Mouse (Mus musculus) liver, embryonic 14.5 days (tissue): ENCODE results near the gene Ms4a10. TPM values are rescaled to one million over a fixed set of nuclear protein-coding genes. Genes with fewer than 3 reads are reported as not detected.

ENCODE experiments used
- ATAC-seq: fragments of 200-750 bp; cut with Nextera tagmentation; 2 replicates; pipeline ENCODE4 v1.8.0; 2017; ENCODE audit warnings: moderate number of reproducible peaks, mild to moderate bottlenecking, moderate library complexity; ENCODE audit not compliant: insufficient read depth
- DNase-seq, 3 experiments: peaks; one replicate each; pipeline ENCODE4 v3.0.0-alpha.2; 2012 to 2013; ENCODE audit warnings: low read depth in 3 of 3, low spot score in 3 of 3
- H3K27ac ChIP-seq: fragments of 300-500 bp; sonication (generic); 2 replicates; pipeline ENCODE4 v1.5.1; 2014; ENCODE audit warnings: moderate library complexity, mild to moderate bottlenecking, control low read depth, inconsistent platforms
- H3K27me3 ChIP-seq: fragments of 300-500 bp; sonication (generic); 2 replicates; pipeline ENCODE4 v1.6.1; 2014; ENCODE audit warnings: mild to moderate bottlenecking, low read length, moderate library complexity; ENCODE audit not compliant: control insufficient read depth, insufficient read depth
- H3K36me3 ChIP-seq: fragments of 300-500 bp; sonication (generic); replicated peaks from 2 replicates; pipeline ENCODE4 v1.6.1; 2014; ENCODE audit warnings: low read depth; ENCODE audit not compliant: control insufficient read depth, insufficient read depth
- H3K4me1 ChIP-seq, 2 experiments: fragments of 200-500 bp in 1 of 2; fragments of 300-500 bp in 1 of 2; sonication (generic) in 1 of 2; replicated peaks; 2 replicates each; pipeline ENCODE4 v1.6.1; 2012 to 2014; ENCODE audit warnings: antibody characterized with exemption in 1 of 2, inconsistent platforms in 1 of 2, low read length in 1 of 2; ENCODE audit not compliant: control insufficient read depth in 2 of 2, insufficient read depth in 2 of 2
- H3K4me2 ChIP-seq: fragments of 300-500 bp; sonication (generic); 2 replicates; pipeline ENCODE4 v1.6.1; 2014; ENCODE audit warnings: low read depth, mild to moderate bottlenecking, control low read depth, moderate library complexity
- H3K4me3 ChIP-seq, 2 experiments: fragments of 200-500 bp in 1 of 2; fragments of 300-500 bp in 1 of 2; sonication (generic) in 1 of 2; 2 replicates each; pipeline ENCODE4 v1.5.1; 2012 to 2014; ENCODE audit warnings: low read depth in 2 of 2, low read length in 2 of 2, mild to moderate bottlenecking in 2 of 2, control low read depth in 1 of 2, inconsistent platforms in 1 of 2, moderate library complexity in 1 of 2; ENCODE audit not compliant: insufficient read depth in 1 of 2
- H3K9ac ChIP-seq: fragments of 300-500 bp; sonication (generic); replicated peaks from 2 replicates; pipeline ENCODE4 v1.6.1; 2014; ENCODE audit warnings: mild to moderate bottlenecking, control low read depth, moderate library complexity
- H3K9me3 ChIP-seq: fragments of 300-500 bp; sonication (generic); 2 replicates; pipeline ENCODE4 v1.6.1; 2016; ENCODE audit warnings: low read length, mixed read lengths; ENCODE audit not compliant: control insufficient read depth
- CTCF ChIP-seq: IDR thresholded peaks from 2 replicates; pipeline ENCODE4 v1.5.1; 2016; ENCODE audit warnings: antibody characterized with exemption, low read depth, control low read depth
- EP300 ChIP-seq: IDR thresholded peaks from 2 replicates; pipeline ENCODE4 v1.6.1; 2016; ENCODE audit warnings: antibody characterized with exemption, low read depth
- WGBS: fragments of 180-500 bp; shearing (Covaris S2); extraction: QIAGEN DNeasy Blood & Tissue Kit; methylation state at CpG from one replicate; pipeline ENCODE4 v1.1.7; 2014; ENCODE audit not compliant: insufficient replicate concordance; 5-methylcytosine and 5-hydroxymethylcytosine counted together
- polyA plus RNA-seq, 2 experiments: library from polyadenylated mRNA; depleted of rRNA in 1 of 2; stranded (reverse) in 1 of 2; unstranded in 1 of 2; fragments of >200 nt; fragmentation: Nextera tagmentation in 1 of 2; extraction: Ambion mirVana in 1 of 2; gene quantifications; 2 replicates each; pipeline versions ENCODE4 v1.2.1 to v1.2.3; 2012 to 2014

Gene Ms4a10
- polyA plus RNA-seq, 2 experiments = 0.23 TPM; not detected in 1

DNA sequence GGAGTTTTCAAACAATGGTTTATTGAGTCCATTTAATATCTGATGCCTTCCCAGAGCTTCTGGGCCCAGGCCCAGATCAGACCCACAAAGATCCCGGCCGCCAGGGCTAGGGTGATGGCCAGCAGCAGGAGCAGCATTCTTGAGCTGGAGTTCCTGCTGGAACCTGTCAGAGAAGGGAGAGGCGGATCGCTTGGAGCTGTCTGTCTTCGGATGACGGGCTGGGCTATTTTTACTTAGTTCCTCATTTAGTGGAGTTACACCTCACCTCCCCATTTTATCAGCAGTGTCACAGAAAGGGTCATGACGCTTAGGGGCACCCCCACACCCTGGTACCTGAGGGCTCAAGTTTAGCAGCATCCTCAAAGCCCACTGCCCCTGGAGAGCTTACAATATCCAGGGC, 60.2 kb downstream of the Ms4a10 start:
- Histone ChIP-seq H3K9me3 (no peaks in the 10 kb centered on the region), H3K27me3 (no peaks in the 10 kb centered on the region), H3K36me3 (no peaks in the 10 kb centered on the region), H3K4me3 (no peak overlapping the region), H3K9ac (no peak overlapping the region), H3K27ac (no peak overlapping the region), H3K4me2 (no peak overlapping the region), H3K4me1 (0 out of 4 replicates have a peak, but pooled peaks cover 0 to 3% of the 10 kb centered on the region in 2 experiments)
- TF ChIP-seq CTCF (no peak), EP300 (no peak)
- DNase-seq (no peak), ATAC-seq (no peak)
- 12% methylated on average over 7 of the region's 7 CpGs for WGBS

Other genes starting within 250 kb of the Ms4a10 start
- 0.02 and 0.13 TPM in 2 replicates for gene Cd5, start 235.7 kb downstream of the Ms4a10 start, polyA plus RNA-seq (2012; rRNA removed)
- 0.04 TPM in 1 of 2 replicates, not detected in the other for gene Cd5, start 235.7 kb downstream of the Ms4a10 start, polyA plus RNA-seq (2014; fragmentation: Nextera tagmentation; extraction: Ambion mirVana)
- gene Cd6, start 144.6 kb downstream of the Ms4a10 start, polyA plus RNA-seq (2012; rRNA removed) = not detected in 2 replicates
- gene Cd6, start 144.6 kb downstream of the Ms4a10 start, polyA plus RNA-seq (2014; fragmentation: Nextera tagmentation; extraction: Ambion mirVana) = 0.05 TPM in 1 of 2 replicates, not detected in the other
- 3.7 and 3.8 TPM in 2 replicates for gene Slc15a3, start 134.9 kb downstream of the Ms4a10 start, polyA plus RNA-seq (2012; rRNA removed)
- gene Slc15a3, start 134.9 kb downstream of the Ms4a10 start, polyA plus RNA-seq (2014; fragmentation: Nextera tagmentation; extraction: Ambion mirVana) = 0.90 and 1.4 TPM in 2 replicates
- 2.5 and 2.8 TPM in 2 replicates for gene Tmem132a, start 104.7 kb downstream of the Ms4a10 start, polyA plus RNA-seq (2012; rRNA removed)
- 1.6 and 2.2 TPM in 2 replicates for gene Tmem132a, start 104.7 kb downstream of the Ms4a10 start, polyA plus RNA-seq (2014; fragmentation: Nextera tagmentation; extraction: Ambion mirVana)
- 10.9 and 11.1 TPM in 2 replicates for gene Tmem109, start 92.7 kb downstream of the Ms4a10 start, polyA plus RNA-seq (2012; rRNA removed)
- 16.1 and 16.5 TPM in 2 replicates for gene Tmem109, start 92.7 kb downstream of the Ms4a10 start, polyA plus RNA-seq (2014; fragmentation: Nextera tagmentation; extraction: Ambion mirVana)
- 108 and 117 TPM in 2 replicates for gene Prpf19, start 79.4 kb downstream of the Ms4a10 start, polyA plus RNA-seq (2012; rRNA removed)
- 15.7 and 19.1 TPM in 2 replicates for gene Prpf19, start 79.4 kb downstream of the Ms4a10 start, polyA plus RNA-seq (2014; fragmentation: Nextera tagmentation; extraction: Ambion mirVana)
- gene Zp1, start 54.0 kb downstream of the Ms4a10 start, polyA plus RNA-seq (2012; rRNA removed) = not detected in 2 replicates
- gene Zp1, start 54.0 kb downstream of the Ms4a10 start, polyA plus RNA-seq (2014; fragmentation: Nextera tagmentation; extraction: Ambion mirVana) = not detected in 2 replicates
- gene Ptgdr2, start 37.5 kb downstream of the Ms4a10 start, polyA plus RNA-seq (2012; rRNA removed) = 0.02 and 0.04 TPM in 2 replicates
- gene Ptgdr2, start 37.5 kb downstream of the Ms4a10 start, polyA plus RNA-seq (2014; fragmentation: Nextera tagmentation; extraction: Ambion mirVana) = 0.05 and 0.09 TPM in 2 replicates
- 3.3 and 4.9 TPM in 2 replicates for gene Ccdc86, start 25.4 kb downstream of the Ms4a10 start, polyA plus RNA-seq (2012; rRNA removed)
- gene Ccdc86, start 25.4 kb downstream of the Ms4a10 start, polyA plus RNA-seq (2014; fragmentation: Nextera tagmentation; extraction: Ambion mirVana) = 9.9 and 10.6 TPM in 2 replicates
- gene Ms4a15, start 18.6 kb upstream of the Ms4a10 start, polyA plus RNA-seq (2012; rRNA removed) = not detected in 2 replicates
- gene Ms4a15, start 18.6 kb upstream of the Ms4a10 start, polyA plus RNA-seq (2014; fragmentation: Nextera tagmentation; extraction: Ambion mirVana) = not detected in 2 replicates
- 0.02 TPM in 1 of 2 replicates, not detected in the other for gene Ms4a18, start 43.4 kb upstream of the Ms4a10 start, polyA plus RNA-seq (2012; rRNA removed)
- gene Ms4a18, start 43.4 kb upstream of the Ms4a10 start, polyA plus RNA-seq (2014; fragmentation: Nextera tagmentation; extraction: Ambion mirVana) = not detected in 2 replicates
- gene Ms4a8a, start 106.4 kb upstream of the Ms4a10 start, polyA plus RNA-seq (2012; rRNA removed) = 0.08 and 0.25 TPM in 2 replicates
- gene Ms4a8a, start 106.4 kb upstream of the Ms4a10 start, polyA plus RNA-seq (2014; fragmentation: Nextera tagmentation; extraction: Ambion mirVana) = 0.11 TPM in 1 of 2 replicates, not detected in the other
- gene 1700017D01Rik, start 156.2 kb upstream of the Ms4a10 start, polyA plus RNA-seq (2012; rRNA removed) = not detected in 2 replicates
- gene 1700017D01Rik, start 156.2 kb upstream of the Ms4a10 start, polyA plus RNA-seq (2014; fragmentation: Nextera tagmentation; extraction: Ambion mirVana) = not detected in 2 replicates
- gene 1700025F22Rik, start 190.7 kb upstream of the Ms4a10 start, polyA plus RNA-seq (2012; rRNA removed) = not detected in 2 replicates
- gene 1700025F22Rik, start 190.7 kb upstream of the Ms4a10 start, polyA plus RNA-seq (2014; fragmentation: Nextera tagmentation; extraction: Ambion mirVana) = not detected in 2 replicates
- not detected in 2 replicates for gene Ms4a13, start 222.1 kb upstream of the Ms4a10 start, polyA plus RNA-seq (2012; rRNA removed)
- gene Ms4a13, start 222.1 kb upstream of the Ms4a10 start, polyA plus RNA-seq (2014; fragmentation: Nextera tagmentation; extraction: Ambion mirVana) = not detected in 2 replicates